Mouse (Mus musculus) CD4-positive helper T cell, adult 2 months (primary cell): ENCODE data around the gene Atp12a.
A peak's percentile ranks its signal among the peaks of the same experiment; 100 is the strongest.

Experiments used
- DNase-seq: peaks from one replicate; pipeline ENCODE4 v3.0.0-alpha.2; 2012; ENCODE audit warnings: low read depth, missing footprints, low spot score

Gene Atp12a

DNA sequence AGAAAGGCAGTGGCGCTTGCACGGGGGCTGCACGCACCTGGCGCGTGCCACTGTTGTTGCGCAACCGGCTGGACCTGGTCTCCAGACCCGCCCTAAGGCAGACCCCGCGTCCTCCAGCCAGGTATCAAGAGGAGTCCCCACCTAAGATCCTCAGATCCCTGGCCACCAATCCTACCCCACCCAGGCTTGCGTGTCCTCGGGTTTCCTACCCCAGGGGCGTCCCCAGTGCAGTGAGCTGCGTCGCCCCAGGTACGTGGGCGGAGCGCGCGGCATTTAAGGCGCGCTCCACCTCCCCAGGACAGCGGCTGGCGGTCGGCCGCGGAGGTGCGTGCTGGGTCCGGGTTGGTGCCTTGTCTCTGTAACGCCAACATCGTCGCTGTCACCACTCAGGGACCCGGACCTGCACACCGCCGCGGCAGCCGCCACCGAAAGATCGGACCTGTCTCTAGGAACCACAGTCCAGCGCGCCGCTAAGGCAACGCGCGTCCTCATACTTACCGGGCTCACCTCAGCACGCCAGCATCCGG is at the start of gene Atp12a:
Atp12a (plus strand) TSS at position 358 of the 527 bp plus-strand sequence.
- DNase-seq, result no peak

DNA sequence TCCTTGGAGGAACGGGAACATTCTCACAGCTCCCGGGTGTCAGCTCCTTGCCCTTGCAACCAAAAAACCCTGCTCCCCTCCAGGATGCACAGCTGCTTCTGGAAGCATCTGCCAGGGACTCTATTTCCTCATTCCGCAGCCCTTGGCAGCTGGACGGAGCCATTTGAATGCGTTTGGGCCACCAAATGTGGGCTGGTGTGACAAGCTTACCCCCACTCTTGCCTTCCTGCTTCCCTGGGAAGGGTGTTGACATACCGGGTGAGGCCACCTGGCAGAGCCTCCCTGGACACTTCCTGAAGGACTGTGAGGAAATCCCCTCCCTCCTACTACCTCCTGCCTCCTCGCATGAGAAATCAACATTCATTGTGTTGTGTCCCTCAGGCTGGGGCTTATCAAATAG is 49.3 kb upstream of the Atp12a start:
- no peak for DNase-seq

GRCm38 (mm10) chr14:56316333-56316732 is 48.5 kb upstream of the Atp12a start:
- DNase-seq, result no peak

GRCm38 (mm10) chr14:56322982-56323381 is 41.9 kb upstream of the Atp12a start:
- no peak for DNase-seq

DNA sequence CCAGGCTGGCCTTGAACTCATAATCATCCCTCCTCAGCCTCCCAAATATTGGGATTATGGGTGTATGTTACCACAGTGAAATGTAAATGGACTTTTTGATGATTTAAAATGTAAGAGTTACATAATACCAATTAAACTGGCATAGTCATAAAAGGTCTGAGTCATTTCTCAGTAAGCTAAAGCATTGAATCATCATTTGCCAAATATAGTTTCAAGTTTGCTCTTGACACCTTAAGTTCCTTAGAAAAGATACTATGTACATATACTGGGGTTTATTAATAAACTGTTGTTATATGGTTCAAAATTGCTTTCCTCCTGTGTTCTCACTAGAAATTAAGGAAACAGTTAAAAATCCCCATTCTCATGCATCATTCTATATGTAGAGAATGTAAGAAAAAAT is 39.8 kb upstream of the Atp12a start:
- no peak for DNase-seq

DNA sequence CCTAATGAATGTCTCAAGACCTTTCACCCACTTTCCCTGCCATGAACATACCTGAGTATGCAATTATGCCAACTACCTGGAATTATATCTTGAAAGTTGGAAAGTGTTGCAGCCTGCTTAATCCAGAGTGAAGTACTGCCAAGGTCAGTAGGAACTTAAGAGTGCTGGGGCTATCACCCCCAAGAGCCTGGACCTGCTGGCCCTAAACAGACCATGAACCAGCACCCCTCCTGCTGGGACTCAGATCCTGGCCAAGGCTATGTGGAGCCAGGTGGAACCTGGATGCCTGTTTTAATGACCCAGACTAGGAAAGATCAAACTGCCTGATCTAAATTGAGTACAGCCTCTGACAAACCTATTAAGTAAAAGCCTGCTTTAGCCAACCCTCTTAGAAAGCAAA is 31.2 kb upstream of the Atp12a start:
- DNase-seq, result no peak

DNA sequence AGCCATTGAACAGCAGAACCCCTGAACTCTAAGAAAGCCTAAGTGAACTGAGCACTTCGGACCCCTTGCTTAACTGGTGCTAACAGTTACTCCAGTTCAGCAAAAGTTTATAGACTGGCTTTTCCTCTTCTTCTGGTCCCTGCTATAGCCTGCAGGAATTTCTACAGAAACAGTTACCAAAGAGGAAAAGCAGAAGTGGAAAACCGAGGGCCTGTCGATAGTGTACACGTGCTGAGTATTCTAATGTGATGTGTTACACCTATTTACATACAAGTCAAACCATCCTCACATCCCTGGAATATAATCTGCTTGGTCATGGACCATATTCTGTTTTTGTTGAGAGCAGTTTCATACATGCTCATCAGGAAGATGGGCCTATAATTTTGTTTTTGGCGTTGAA is 30.4 kb upstream of the Atp12a start:
- no peak for DNase-seq

DNA sequence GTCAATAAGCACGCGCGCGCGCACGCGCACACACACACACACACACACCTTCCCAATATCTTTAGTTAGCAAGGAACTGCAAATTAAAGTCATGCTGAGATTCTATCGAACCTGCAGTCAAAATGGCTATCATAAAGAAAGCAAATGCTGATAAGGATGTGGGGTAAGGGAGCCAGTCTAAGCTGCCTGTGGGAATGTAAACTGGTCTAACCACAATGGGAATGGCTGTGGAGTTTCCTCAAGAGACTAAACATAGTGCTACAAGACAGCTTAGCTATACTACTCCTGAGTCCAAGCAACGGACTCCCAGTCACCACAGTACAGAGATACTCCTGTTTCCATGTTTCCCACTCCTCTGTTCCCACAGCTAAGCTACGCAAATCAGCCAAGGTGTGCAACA is 28.8 kb upstream of the Atp12a start:
- DNase-seq, result no peak

- DNase-seq, result no peak
Observed at GRCm38 (mm10) chr14:56337075-56337474, 27.8 kb upstream of the Atp12a start.

DNA sequence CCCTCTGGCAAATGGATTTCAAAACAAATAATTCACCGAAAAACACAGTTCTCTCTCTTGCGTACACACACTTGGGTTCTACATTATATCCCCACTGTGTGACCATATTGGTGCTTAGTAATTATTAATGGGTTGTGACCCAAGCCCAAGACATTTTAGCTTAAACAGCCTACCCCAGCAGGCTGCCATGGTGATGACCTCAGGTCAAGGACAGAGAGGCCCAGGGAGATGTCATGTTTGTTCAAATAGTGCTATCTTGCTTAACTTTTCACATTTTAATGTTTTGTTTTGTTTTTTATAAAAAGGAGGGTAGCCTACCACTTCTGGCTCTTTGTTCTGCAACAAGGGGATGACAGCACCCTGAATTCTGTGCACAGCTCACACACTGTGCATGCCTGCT is 27.2 kb upstream of the Atp12a start:
- no peak for DNase-seq

- DNase-seq, result no peak
Observed at GRCm38 (mm10) chr14:56338882-56339442, 25.9 kb upstream of the Atp12a start.

DNA sequence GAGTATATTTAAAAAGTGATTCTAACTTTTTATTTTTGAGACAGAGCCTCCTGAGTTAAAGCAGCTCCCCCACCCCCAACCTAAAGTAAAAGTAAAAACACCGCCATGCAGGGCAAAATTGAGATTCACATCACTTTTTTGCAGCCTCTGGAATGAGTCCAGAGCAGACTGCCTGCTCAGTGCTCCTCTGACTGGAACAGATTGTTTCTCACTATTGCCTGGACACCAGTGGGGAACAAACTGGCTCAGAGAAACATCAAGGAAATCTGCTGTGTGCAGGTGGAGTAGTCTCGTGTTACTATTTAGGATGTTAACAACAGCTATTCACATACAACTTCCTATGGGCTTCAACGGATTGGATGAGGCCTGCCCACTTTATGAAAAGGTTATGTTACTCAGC is 16.2 kb upstream of the Atp12a start:
- DNase-seq, result no peak

DNA sequence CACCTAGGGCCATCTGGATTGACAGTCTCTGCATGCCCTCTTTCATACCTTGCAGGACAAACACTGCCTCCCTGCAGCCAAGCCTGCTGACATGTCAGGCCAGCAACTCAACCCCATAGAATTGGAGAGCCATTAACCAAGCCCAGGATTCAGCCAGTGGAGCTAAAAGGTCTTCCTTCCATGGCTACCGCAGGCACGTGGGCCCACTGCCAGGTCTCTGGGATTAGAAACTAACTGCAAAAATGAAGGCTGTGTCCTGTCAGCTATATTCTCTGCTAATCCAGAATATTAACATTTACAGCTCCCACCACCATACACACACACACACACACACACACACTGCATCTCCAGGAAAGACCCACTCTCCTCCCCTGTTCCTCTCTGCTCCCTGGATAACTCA is 15.3 kb upstream of the Atp12a start:
- DNase-seq, result no peak

DNA sequence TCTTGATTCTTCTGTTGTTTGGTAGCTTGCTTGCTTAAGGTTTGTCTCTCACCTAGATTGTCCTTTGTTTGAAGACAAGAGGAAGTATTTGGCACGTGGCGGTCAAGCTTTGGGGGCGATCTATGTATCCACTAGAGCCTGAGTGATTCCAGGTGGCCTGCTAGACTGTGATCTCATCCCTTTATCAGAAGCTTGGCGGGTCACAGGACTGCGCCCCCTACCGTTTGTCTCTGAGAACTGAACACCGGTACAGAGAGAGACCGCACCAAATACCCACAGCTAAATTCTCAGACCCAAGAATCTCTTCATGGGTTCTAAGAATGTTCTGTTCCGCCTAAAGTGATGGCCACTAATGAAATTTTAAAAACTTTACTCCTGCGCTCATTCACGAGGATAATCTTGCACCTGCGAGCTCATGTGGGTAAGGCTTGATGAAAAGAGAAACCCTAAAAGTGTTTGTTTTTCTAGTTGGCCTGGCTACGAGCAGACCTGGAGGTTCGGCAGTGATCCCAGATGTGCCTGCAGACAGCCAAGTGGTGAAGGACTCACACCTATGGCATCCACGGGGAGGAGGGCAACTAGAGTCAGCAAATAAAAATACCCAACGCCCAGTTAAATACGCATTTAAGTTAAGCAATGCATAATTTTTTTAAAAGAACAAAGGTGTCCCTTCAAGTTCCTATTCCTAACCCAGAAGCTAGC is 12.8 kb upstream of the Atp12a start:
- DNase-seq, result peak; percentile 50

GRCm38 (mm10) chr14:56354803-56355202 is 10.1 kb upstream of the Atp12a start:
- no peak for DNase-seq

DNA sequence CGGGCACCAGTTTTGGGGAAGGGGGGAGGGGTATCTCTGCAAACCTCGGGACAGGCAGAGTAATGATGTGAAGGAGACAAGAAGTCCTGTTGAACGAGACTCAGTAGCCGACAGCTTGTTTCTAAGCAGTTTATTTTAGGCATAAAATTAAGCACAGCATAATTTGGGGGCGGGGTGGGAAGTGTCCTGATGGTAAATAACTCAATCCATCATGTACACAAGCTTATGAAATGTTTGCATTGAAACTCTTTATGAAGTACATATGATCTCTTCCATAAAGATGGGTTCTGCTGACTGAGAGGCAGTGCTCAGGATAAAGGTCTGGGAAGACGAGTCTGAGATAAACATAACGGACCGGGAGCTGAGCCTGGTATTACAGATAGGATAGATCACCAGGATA is 9.5 kb upstream of the Atp12a start:
- DNase-seq, result no peak

- no peak for DNase-seq
Observed at GRCm38 (mm10) chr14:56356196-56356595, 8.7 kb upstream of the Atp12a start.

- no peak for DNase-seq
Observed at GRCm38 (mm10) chr14:56358422-56358821, 6.4 kb upstream of the Atp12a start.

DNA sequence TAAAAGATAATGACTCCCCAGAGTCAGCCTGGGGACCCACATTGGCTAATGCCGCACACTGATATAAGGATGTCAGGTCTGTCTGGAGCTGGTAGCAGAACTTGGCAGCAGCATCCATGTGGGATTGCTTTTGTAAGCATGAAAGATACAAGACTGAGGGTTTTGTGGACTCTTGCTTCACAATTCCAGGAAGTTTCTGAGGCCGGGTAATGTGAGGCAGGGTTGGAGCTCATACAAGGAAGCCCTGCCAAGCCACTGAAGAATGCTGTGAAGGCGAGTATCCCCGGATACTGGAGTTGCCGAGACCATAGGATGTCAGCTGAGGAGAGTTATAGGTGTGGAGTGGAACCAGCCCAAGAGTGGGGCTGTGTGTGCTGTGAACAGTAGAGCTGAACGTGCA is 5.7 kb upstream of the Atp12a start:
- no peak for DNase-seq

DNA sequence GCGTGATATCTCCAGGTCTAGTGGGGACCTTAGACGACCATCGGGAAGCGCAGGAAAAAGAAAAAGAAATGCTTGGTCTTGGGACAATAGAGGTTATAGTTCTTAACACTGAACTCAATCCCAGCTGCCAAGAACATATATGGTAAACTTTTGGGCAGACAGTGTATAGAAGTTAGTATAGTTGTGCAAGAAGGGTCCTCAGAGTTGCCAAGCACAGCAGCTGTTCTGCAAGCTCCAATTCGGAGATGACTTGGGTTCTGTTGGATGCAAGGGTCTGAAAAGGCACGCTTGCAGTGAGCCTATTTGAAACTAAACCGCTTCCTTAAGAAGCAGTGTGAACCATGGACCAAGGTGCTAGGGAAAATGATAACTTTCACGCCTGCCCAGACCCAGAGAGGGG is 424 bp downstream of the Atp12a start:
- no peak for DNase-seq

DNA sequence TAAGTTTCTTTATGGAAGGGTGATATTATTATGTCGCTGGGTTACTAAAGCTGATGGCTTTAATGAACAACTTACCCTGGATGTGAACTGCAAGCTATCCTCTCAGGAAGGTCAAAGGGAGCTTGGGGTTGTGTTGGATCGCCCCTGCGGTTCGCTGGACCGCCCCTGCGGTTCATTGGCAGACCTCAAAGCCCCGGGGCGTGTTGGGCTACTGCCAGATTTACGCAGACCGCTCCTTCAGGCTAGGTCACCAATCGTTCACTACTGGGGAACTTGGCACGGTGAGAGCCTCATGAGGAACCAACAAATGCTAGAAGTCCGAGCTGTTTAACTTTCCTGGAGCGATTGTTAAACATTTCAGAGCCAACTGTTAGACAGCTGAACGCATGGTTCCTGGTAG is 1.8 kb downstream of the Atp12a start:
- no peak for DNase-seq

- DNase-seq, result no peak
Observed at GRCm38 (mm10) chr14:56368834-56369233, 4.0 kb downstream of the Atp12a start.

DNA sequence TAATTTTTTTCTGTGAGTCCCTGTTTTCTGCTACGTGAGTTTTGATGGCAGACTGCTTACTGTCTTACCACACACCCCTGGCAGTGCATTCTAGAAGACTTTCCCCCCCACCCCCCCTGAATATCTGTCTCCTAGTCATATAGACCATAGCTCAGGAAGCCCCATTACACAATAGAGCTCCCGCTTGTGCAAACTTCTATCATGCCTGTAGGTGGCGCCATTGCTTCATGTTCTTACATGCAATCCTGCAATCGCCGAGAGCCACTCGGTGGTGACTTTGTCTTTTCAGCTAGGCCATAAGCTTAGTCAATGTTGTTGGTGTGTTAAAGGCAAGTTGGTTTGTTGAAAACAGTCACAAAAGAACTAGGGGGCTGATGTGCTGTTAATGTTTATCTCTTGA is 10.9 kb downstream of the Atp12a start:
- DNase-seq, result peak; percentile 64

DNA sequence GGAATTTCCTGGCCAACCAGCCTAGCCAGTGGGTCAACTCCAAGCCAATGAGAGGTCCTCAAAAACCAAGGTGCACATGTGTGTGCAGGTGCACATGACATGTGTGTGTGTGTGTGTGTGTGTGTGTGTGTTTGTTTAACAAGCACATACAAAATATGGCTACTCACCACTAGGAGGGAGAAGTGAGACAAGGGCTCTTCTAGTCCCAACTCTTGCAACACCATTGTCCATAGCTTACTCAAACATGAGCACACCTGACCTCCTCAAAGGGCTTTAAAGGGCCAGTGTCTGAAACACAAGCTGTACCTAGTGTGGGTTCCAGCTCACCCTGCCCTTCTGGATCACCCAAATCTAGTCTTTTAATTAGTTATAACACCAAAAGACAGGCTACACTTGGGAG is 12.9 kb downstream of the Atp12a start:
- no peak for DNase-seq
